Mouse (Mus musculus): ENCODE measurements around the gene Fam53b. TPM values are rescaled to one million over a fixed set of nuclear protein-coding genes. Genes with fewer than 3 reads are reported as not detected.
A peak's percentile ranks its signal among the peaks of the same experiment; 100 is the strongest.

The Fam53b gene
- 15.4 and 15.7 TPM in 2 replicates for polyA plus RNA-seq (2015; fragmentation: Nextera tagmentation; extraction: Ambion mirVana)

DNA sequence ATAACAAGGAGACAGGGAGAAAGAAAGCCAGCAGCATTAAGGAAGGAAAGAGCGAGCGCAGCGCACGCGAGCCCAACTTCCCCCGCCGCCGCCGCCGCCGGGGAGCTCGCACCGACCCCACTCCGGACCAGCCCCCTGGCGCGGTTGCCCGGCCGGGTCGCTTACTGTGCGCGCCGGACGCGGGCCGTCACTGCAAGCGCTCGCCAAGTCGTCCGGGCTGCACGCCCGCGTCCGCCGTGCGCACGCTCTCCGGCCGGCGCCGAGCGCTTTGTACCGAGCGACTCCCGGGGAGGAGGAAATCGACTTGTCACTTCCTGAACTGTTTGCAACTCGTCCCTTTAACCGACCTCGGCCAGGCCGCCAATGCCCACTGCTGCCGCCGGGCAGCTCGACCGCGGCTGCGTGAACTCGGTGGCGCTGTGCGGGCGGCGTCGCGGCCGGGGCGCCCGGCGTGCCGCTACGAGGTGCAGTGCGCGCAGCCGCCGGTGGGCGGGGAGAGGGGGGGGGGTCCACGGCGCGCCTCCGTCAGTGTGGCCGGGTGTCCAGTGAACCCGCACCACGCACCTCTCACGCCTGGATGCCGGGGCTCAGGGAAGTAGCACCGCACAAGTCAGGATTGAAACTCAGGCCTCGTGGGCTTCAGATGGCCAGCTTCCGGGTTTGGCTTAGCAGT is at the start of gene Fam53b:
Fam53b (minus strand) TSS at position 471 of the 673 bp plus-strand sequence.
- peak within 1 kb of the TSS; percentile 79 for H3K4me3 ChIP-seq
- H3K4me1 ChIP-seq: peaks cover 50% of the 10 kb centered on the region
- H3K27ac ChIP-seq: peak within 1 kb of the TSS; percentile 86
- WGBS: under 1% methylated on average over 82 of the region's 85 CpGs
- H3K36me3 ChIP-seq (replicated peaks): no peaks in the 10 kb centered on the region
- no peaks in the 10 kb centered on the region for H3K9me3 ChIP-seq
- peak within 1 kb of the TSS; percentile 77 for H3K4me2 ChIP-seq
- H3K27me3 ChIP-seq (replicated peaks): no peaks in the 10 kb centered on the region
- peak within 1 kb of the TSS; percentile 53 for H3K9ac ChIP-seq
- ATAC-seq (replicated peaks): peak; percentile 80

DNA sequence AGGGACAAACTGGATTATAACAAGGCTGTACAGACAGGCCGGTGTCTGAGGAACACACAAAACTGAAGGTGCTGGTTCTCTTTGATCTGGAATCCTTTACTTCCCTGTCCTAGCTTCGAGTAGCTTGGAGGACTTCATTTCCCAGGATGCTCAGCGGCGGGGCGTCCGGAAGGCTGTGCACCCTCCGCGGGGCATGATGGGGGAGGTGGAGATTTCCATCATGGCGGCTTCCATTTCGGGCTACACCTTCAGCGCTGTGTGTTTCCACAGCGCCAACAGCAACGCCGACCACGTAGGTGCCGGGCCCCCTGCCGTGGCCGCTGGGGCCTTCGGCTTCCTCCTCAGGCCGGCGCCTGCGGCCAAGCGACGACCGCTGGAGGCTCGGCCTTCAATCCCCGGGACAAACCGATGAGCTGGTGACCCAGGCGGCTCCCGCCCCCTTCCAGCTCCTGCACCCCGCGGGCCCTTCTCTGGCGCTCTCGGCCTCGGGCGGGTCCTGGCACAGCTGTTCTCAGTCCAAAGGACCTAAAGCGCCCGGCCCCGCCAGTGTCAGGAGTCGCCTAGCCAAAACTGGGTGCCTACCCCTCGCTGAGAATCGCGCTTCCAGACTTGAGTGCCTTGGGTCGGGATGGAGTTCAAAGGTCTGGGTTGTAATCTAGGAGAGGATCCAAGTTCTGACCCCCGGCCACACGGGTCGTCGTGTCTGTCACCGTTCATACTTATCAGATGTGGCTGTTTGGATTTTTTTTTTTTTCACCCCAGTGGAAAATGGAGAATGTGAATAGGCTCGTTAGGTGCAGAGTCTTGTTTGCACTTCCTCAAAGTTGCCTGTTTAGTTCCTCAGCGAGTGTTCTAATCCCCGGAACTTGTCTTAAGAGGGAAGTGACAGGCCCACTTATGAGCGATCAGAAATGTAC is 45.6 kb upstream of the Fam53b start, which contains the start of gene Abraxas2:
Abraxas2 (plus strand) TSS at position 184 of the 917 bp plus-strand sequence.
- Histone ChIP-seq H3K4me3 (peak within 1 kb of the TSS; percentile 75), H3K27ac (peak within 1 kb of the TSS; percentile 78), H3K4me1 (peaks cover 20% of the 10 kb centered on the region), H3K9me3 (no peaks in the 10 kb centered on the region), H3K27me3 (replicated peaks) (no peaks in the 10 kb centered on the region), H3K36me3 (replicated peaks) (no peaks in the 10 kb centered on the region), H3K9ac (peak within 1 kb of the TSS; percentile 85), H3K4me2 (peak within 1 kb of the TSS; percentile 73)
- WGBS: 1% methylated on average over 53 of the region's 53 CpGs
- ATAC-seq (replicated peaks): peak; percentile 94

DNA sequence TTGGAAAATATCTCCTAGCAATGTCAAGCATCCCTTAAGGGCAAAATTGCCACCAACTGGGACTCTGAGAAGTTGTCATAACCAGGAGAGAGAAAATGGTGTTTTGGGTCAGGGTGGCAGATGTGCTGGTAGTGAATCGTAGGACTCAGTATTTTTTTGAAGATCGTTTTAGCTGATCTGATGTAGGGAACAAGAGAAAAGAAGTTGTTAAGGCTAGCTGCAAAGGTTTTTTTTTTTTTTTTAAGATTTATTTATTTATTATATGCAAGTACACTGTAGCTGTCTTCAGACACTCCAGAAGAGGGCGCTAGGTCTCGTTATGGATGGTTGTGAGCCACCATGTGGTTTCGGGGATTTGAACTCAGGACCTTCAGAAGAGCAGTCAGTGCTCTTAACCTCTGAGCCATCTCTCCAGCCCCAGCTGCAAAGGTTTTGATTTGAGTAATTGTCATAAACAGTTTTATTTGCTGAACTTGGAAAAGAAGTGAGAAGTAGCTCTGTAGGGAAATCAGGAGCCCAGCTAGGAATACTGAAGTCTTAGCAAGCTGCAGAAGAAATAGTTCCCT is 44.4 kb upstream of the Fam53b start:
- peaks cover 20% of the 10 kb centered on the region for H3K4me1 ChIP-seq
- no peaks in the 10 kb centered on the region for H3K27me3 ChIP-seq (replicated peaks)
- WGBS: 68% methylated on average over 5 of the region's 5 CpGs
- H3K4me2 ChIP-seq: no peak overlapping the region
- ATAC-seq (replicated peaks): no peak
- H3K4me3 ChIP-seq: no peak overlapping the region
- no peak overlapping the region for H3K9ac ChIP-seq
- no peak overlapping the region for H3K27ac ChIP-seq
- H3K36me3 ChIP-seq (replicated peaks): no peaks in the 10 kb centered on the region
- H3K9me3 ChIP-seq: no peaks in the 10 kb centered on the region

DNA sequence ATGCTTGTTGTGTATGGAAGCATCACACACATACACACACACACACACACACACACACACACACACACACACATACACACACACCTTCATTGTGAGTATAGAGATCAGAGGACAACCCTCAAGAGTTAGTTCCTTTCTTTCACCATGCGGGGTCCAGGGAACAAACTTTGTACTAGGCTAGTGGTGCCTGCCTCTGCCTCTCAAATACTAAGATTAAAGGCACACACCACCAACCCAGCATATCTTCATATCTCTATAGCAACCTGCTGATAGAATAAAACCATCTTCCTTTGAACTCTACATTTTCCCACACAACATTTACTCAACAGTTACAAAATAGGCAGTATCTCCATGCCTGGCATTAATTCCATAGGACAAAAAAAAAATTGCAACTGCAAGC is 42.4 kb upstream of the Fam53b start:
- ATAC-seq (replicated peaks): no peak
- Histone ChIP-seq H3K4me3 (no peak overlapping the region), H3K4me1 (peaks cover 22% of the 10 kb centered on the region), H3K4me2 (no peak overlapping the region), H3K27ac (no peak overlapping the region), H3K27me3 (replicated peaks) (no peaks in the 10 kb centered on the region), H3K9me3 (no peaks in the 10 kb centered on the region), H3K36me3 (replicated peaks) (no peaks in the 10 kb centered on the region), H3K9ac (no peak overlapping the region)
- WGBS: 79% methylated on average over 1 of the region's 1 CpGs

DNA sequence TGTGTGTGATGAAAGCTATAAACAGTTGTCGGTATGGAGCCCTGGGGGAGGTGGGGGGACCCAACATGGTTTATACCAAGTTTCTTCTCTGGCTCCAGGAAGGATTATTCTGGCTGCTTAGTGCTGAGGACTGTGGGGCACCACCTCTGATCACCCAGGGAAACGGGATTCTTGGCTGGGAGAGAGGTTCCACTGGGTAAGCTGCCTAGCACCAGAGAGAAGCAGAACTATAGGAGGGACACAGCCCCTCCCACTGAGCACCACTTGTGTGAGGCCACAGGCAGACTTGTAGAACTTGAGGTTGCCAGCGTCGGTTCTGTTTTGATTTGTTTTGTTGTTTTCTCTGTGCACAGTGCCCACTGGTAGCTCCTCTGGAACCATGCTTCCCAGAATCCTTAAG is 40.3 kb upstream of the Fam53b start:
- WGBS: 59% methylated on average over 4 of the region's 4 CpGs
- no peak overlapping the region for H3K27ac ChIP-seq

DNA sequence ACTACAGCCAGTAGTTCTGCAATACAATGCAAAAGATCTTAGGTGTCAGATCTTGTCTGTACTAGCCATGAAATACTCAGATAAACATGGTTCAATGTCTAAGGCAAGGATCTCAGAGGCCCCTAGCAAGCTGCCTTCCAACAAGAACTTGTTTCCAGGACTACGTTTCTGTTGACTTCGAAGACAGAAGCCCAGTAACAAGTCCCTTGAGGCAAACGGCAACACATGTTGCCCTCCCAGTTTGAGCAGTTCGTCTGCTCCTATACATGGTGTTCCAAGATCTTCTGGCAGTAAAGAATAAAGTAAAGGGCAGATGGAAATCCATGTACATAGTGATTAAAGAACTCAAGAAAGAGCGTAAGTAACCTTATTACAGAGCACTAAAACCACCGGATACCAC is 39.7 kb upstream of the Fam53b start:
- no peak for ATAC-seq (replicated peaks)
- no peak overlapping the region for H3K4me2 ChIP-seq
- no peak overlapping the region for H3K27ac ChIP-seq
- H3K4me3 ChIP-seq: no peak overlapping the region
- H3K27me3 ChIP-seq (replicated peaks): no peaks in the 10 kb centered on the region
- peaks cover 17% of the 10 kb centered on the region; the same call in 1 of the 2 replicates for H3K36me3 ChIP-seq (replicated peaks)
- H3K9me3 ChIP-seq: no peaks in the 10 kb centered on the region
- peaks cover 10% of the 10 kb centered on the region for H3K4me1 ChIP-seq
- no peak overlapping the region for H3K9ac ChIP-seq
- WGBS: 82% methylated on average over 6 of the region's 6 CpGs

More for the DNA sequence above, 40.3 kb upstream of the Fam53b start:
- Histone ChIP-seq H3K4me2 (no peak overlapping the region), H3K4me1 (peaks cover 14% of the 10 kb centered on the region), H3K9ac (no peak overlapping the region), H3K36me3 (replicated peaks) (peaks cover 11% of the 10 kb centered on the region; the same call in 1 of the 2 replicates), H3K4me3 (no peak overlapping the region), H3K9me3 (no peaks in the 10 kb centered on the region), H3K27me3 (replicated peaks) (no peaks in the 10 kb centered on the region)
- 0 out of 2 replicates have a peak, but pooled peaks have one; percentile 42 for ATAC-seq (replicated peaks)

DNA sequence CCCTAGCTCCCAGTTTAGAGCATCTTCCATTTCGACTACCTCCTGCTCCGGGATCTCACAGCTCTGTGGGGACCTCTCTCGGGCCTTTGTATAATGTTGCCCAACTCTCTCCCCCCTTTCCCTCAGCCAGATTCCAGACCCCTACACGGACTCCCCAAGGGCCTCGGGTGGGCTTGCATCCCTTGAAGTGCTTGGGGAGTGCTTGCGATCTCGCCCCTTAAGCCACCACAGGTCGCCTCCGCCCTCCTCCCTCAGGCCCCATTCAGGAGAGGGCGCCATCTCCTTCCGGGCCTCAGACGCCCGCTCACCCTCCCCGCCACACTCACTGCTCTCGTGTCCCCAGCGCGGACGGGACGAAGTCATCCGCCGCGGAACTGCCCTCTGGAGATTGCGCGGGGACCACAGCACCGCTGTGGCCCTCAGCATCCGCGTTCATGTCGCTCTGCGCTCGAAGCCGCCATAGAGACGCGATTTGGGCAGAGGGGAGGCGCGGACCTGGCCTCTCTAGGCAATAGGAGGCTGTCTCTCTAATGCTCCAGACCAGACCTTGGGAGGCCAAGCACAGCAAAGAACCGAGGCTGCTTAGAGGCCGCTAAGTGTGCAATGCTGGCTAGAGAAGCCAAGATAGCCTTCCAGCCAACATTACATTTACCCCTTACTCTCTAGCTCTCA is 38.6 kb upstream of the Fam53b start, which contains the start of gene Eef1akmt2:
Eef1akmt2 (minus strand) TSS at position 501 of the 672 bp plus-strand sequence.
- H3K4me3 ChIP-seq: peak within 1 kb of the TSS; percentile 76
- no peaks in the 10 kb centered on the region for H3K9me3 ChIP-seq
- no peaks in the 10 kb centered on the region for H3K27me3 ChIP-seq (replicated peaks)
- peak within 1 kb of the TSS; percentile 98 for H3K27ac ChIP-seq
- WGBS: under 1% methylated on average over 37 of the region's 37 CpGs
- peak within 1 kb of the TSS; percentile 93 for H3K9ac ChIP-seq
- peaks cover 19% of the 10 kb centered on the region; the same call in 1 of the 2 replicates for H3K36me3 ChIP-seq (replicated peaks)
- ATAC-seq (replicated peaks): peak; percentile 97
- peak within 1 kb of the TSS; percentile 50 for H3K4me2 ChIP-seq
- H3K4me1 ChIP-seq: peaks cover 10% of the 10 kb centered on the region

DNA sequence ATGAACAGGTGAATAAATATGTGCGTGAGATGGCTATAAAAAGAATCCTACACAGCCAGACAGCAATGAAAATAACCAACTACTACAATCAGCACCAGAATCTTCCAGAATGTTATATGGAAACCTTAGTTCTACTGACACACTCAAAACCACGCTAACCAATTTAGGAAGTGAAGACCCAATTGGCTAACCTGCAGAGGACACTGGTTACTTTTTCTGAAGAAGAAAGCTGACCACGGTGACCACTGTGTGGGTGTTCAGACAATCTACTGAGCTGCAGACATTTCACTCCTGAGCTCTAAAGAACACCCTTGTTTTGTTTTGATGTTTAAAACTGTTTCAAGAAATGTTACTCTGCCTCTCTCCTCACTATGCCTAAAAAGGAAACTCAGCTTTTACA is 29.5 kb upstream of the Fam53b start:
- no peak overlapping the region for H3K9ac ChIP-seq
- H3K27me3 ChIP-seq (replicated peaks): no peaks in the 10 kb centered on the region
- no peak overlapping the region for H3K27ac ChIP-seq
- H3K4me1 ChIP-seq: no peaks in the 10 kb centered on the region
- H3K36me3 ChIP-seq (replicated peaks): 0 out of 2 replicates have a peak, but pooled peaks cover 3% of the 10 kb centered on the region
- H3K9me3 ChIP-seq: no peaks in the 10 kb centered on the region
- no peak overlapping the region for H3K4me3 ChIP-seq
- no peak for ATAC-seq (replicated peaks)
- WGBS: 97% methylated on average over 3 of the region's 3 CpGs
- no peak overlapping the region for H3K4me2 ChIP-seq

DNA sequence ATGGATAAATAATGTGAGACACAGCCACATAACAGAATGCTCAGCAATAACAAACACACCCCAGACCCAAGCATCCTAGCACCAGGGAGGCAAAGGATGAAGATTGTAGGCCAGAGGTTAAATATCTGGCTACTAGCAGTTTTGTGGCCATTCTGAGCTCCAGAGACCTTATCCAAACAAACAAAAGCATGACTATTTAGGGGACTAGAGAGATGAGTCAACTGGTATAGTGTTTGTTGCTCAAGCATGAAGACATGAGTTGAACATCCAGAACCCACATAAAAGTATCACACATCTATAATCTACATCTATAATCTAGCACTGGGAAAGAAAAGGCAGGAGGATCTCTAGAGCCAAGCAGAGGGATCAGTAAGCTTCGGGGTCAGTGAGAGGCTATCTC is 28.8 kb upstream of the Fam53b start:
- H3K27ac ChIP-seq: no peak overlapping the region
- no peaks in the 10 kb centered on the region for H3K4me1 ChIP-seq
- H3K4me3 ChIP-seq: no peak overlapping the region
- H3K9ac ChIP-seq: no peak overlapping the region
- H3K4me2 ChIP-seq: no peak overlapping the region
- ATAC-seq (replicated peaks): no peak
- H3K36me3 ChIP-seq (replicated peaks): 0 out of 2 replicates have a peak, but pooled peaks cover 3% of the 10 kb centered on the region
- no peaks in the 10 kb centered on the region for H3K9me3 ChIP-seq
- no peaks in the 10 kb centered on the region for H3K27me3 ChIP-seq (replicated peaks)
- WGBS: 96% methylated on average over 1 of the region's 1 CpGs

DNA sequence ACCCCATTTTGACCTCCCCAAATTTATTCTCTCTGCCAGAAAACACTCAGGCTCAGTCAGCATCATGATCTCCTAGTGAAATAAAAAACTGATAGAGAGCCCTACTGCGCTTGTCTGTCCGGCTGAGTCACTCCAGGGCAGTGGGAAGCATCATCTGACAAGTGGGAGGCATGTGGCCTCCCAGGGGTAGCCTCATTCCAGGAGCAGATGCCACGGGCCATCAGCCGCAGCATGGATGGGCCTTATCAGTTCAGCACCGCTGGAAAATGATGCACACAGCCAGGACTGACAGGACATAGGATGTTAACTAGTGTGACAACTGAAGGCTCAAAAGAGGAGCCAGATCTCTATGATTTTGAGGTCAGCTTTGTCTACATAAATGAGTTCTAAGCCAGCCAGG is 27.6 kb upstream of the Fam53b start:
- Histone ChIP-seq H3K9me3 (no peaks in the 10 kb centered on the region), H3K4me3 (no peak overlapping the region), H3K4me1 (no peaks in the 10 kb centered on the region), H3K9ac (no peak overlapping the region), H3K36me3 (replicated peaks) (0 out of 2 replicates have a peak, but pooled peaks cover under 1% of the 10 kb centered on the region), H3K4me2 (no peak overlapping the region), H3K27ac (no peak overlapping the region), H3K27me3 (replicated peaks) (no peaks in the 10 kb centered on the region)
- WGBS: 86% methylated on average over 5 of the region's 5 CpGs
- no peak for ATAC-seq (replicated peaks)

DNA sequence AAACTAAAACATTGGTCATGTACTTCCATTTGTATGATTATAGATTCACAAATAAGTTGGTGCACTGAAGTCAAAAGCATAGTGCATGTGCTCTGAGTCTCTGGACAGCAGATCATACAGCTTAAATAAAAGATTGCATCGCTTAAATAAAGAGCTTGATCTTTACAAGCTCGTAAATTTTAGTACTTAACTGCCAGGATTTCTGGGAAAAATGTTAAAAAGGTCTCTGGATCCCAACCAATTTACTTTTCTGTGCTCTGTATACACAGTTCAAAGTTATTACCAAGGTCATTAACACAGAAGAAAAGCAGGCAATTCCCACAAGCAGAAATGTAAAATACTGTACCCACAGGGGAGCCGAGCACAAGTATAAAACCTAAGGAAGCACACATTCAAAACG is 17.3 kb upstream of the Fam53b start:
- no peak overlapping the region for H3K9ac ChIP-seq
- ATAC-seq (replicated peaks): no peak
- H3K27ac ChIP-seq: no peak overlapping the region
- H3K27me3 ChIP-seq (replicated peaks): no peaks in the 10 kb centered on the region
- H3K9me3 ChIP-seq: no peaks in the 10 kb centered on the region
- peaks cover 15% of the 10 kb centered on the region; the same call in 1 of the 2 replicates for H3K36me3 ChIP-seq (replicated peaks)
- no peak overlapping the region for H3K4me2 ChIP-seq
- no peak overlapping the region for H3K4me3 ChIP-seq
- no peaks in the 10 kb centered on the region for H3K4me1 ChIP-seq
- 74% methylated on average over 4 of the region's 4 CpGs for WGBS

Data from midbrain, embryonic 15.5 days (tissue).